Mouse (Mus musculus) heart, adult 2 months (tissue): ENCODE results near the gene 2310061N02Rik.

ENCODE experiments used
- CTCF ChIP-seq: fragments of 200-600 bp; IDR thresholded peaks from 2 replicates; pipeline ENCODE4 v1.8.1; 2022; ENCODE audit warnings: antibody characterized with exemption, mild to moderate bottlenecking, moderate library complexity
- EP300 ChIP-seq: fragments of 200-500 bp; IDR thresholded peaks from 2 replicates; pipeline ENCODE4 v1.6.1; 2011; ENCODE audit warnings: low read depth, low read length, control low read depth; ENCODE audit not compliant: insufficient read depth

DNA sequence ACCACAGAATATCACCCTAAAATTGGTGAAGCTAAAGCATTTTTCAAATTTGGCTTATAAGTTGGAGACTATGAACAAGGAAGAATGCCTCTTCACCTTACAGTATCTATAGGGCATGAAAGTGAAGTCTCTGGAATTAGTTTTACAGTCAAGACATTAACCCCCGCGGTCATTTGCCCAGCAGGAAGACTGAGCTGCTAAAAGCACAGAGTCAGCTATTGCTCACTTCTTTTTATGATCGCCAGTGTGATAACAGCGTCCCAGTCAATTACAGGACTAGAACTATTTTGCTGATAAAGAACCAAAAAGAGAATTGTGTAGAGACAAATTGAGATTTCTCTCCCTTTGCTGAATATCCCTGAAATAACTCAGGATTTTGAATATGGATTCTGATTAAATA, 11.5 kb downstream of the 2310061N02Rik start:
- TF ChIP-seq CTCF = no peak
- no peak for TF ChIP-seq EP300
